ENCODE assay signal across 20 mouse cellular contexts in genomic region chr1:33869031-33869430, GRCm38 (mm10). TPM values are rescaled to one million over a fixed set of nuclear protein-coding genes. Genes with fewer than 3 reads are reported as not detected.
DNase-seq lines count a peak whose midpoint lies in the region; ATAC-seq and TF ChIP-seq lines count a peak whose summit lies in the region.
"Had no signal": no experiment of that assay in that cellular context is flagged by ENCODE, and none has a peak within 500 bp of the region (broad histone marks: within the 10 kb centered on the region; RNA-seq: fewer than 3 reads in every experiment).

No protein-coding gene starts in this region.

- ATAC-seq in intestine, postnatal 0 days: no peak
- ATAC-seq: activated CD4-positive, CD25-positive, alpha-beta regulatory T cell, adult 4 months; forebrain, embryonic 14.5 days; intestine, embryonic 15.5 days; Patski had no signal

- 83% methylated on average over 2 of the region's 2 CpGs for WGBS in intestine, postnatal 0 days

- no peak overlapping the region for H3K9ac ChIP-seq in intestine, postnatal 0 days (ENCODE audit: low read depth, low read length)
- H3K9ac ChIP-seq: embryonic facial prominence, embryonic 15.5 days; heart, embryonic 12.5 days; hindbrain, embryonic 14.5 days; intestine, embryonic 15.5 days had no signal

- H3K4me3 ChIP-seq in intestine, postnatal 0 days (ENCODE audit: low read depth, low read length): no peak overlapping the region
- H3K4me3 ChIP-seq: embryonic facial prominence, embryonic 15.5 days; erythroblast, embryonic 14.5 days; forebrain, embryonic 10.5 days; heart, embryonic 12.5 days; hindbrain, embryonic 10.5 days; intestine, embryonic 15.5 days had no signal

- H3K27me3 ChIP-seq in intestine, postnatal 0 days (replicated peaks; ENCODE audit: control insufficient read depth, insufficient read depth, low read length): no peaks in the 10 kb centered on the region
- H3K27me3 ChIP-seq: embryonic facial prominence, embryonic 15.5 days; heart, embryonic 12.5 days; intestine, embryonic 15.5 days; Patski had no signal

- H3K36me3 ChIP-seq in intestine, postnatal 0 days (ENCODE audit: control insufficient read depth, insufficient read depth): no peaks in the 10 kb centered on the region
- H3K36me3 ChIP-seq: embryonic facial prominence, embryonic 15.5 days; forebrain, embryonic 10.5 days; heart, embryonic 12.5 days; hindbrain, embryonic 10.5 days; intestine, embryonic 15.5 days had no signal

- no peaks in the 10 kb centered on the region for H3K9me3 ChIP-seq in intestine, postnatal 0 days (ENCODE audit: control insufficient read depth)
- H3K9me3 ChIP-seq: embryonic facial prominence, embryonic 15.5 days; forebrain, embryonic 10.5 days; heart, embryonic 12.5 days; hindbrain, embryonic 10.5 days; intestine, embryonic 15.5 days had no signal

- no peak for TF ChIP-seq CTCF in intestine, postnatal 0 days (IDR thresholded peaks at IDR 0.05; ENCODE audit: low read depth)

- H3K4me1 ChIP-seq in intestine, postnatal 0 days (replicated peaks; ENCODE audit: control insufficient read depth, insufficient read depth, low read length): no peaks in the 10 kb centered on the region
- H3K4me1 ChIP-seq: embryonic facial prominence, embryonic 15.5 days; forebrain, embryonic 10.5 days; heart, embryonic 12.5 days; hindbrain, embryonic 10.5 days; intestine, embryonic 15.5 days had no signal

- no peak overlapping the region for H3K27ac ChIP-seq in intestine, postnatal 0 days (ENCODE audit: low read depth, low read length)
- H3K27ac ChIP-seq: embryonic facial prominence, embryonic 15.5 days; forebrain, embryonic 10.5 days; hindbrain, embryonic 10.5 days; hindbrain, embryonic 14.5 days; intestine, embryonic 15.5 days had no signal

- peak; percentile 63 for DNase-seq in brain, adult 2 months (ENCODE audit: low read depth, low spot score)
- peak; percentile 32 to 50 for DNase-seq in cerebellum, adult 18-20 months
- peak; percentile 46 for DNase-seq in cerebellum, adult 9-11 months
- DNase-seq in cerebellum, postnatal 36 days: peak; percentile 48 to 50
- DNase-seq in MN1 (ENCODE audit: low spot score): no peak
- no peak for DNase-seq in frontal cortex, postnatal 36 days (ENCODE audit: low spot score in 2 of 2)
- DNase-seq: adrenal gland, postnatal 14 days; gastrocnemius, postnatal 25 days; kidney, adult 8-10 months had no signal

- no peak overlapping the region for H3K4me2 ChIP-seq in intestine, postnatal 0 days (replicated peaks; ENCODE audit: low read depth)
- H3K4me2 ChIP-seq: embryonic facial prominence, embryonic 15.5 days; heart, embryonic 12.5 days; hindbrain, embryonic 14.5 days; intestine, embryonic 15.5 days had no signal

RNA-seq across cellular contexts. Expression of gene Bend6, which starts 38.6 kb away (rescaled TPM):
- 0.33 and 0.35 TPM in 2 replicates for polyA plus RNA-seq in intestine, postnatal 0 days (2015; fragmentation: Nextera tagmentation; extraction: Ambion mirVana)
- polyA plus RNA-seq: erythroblast, embryonic 14.5 days had no signal

RNA-seq across cellular contexts. Expression of gene Dst, which starts 39.0 kb away (rescaled TPM):
- polyA plus RNA-seq in intestine, postnatal 0 days (2015; fragmentation: Nextera tagmentation; extraction: Ambion mirVana): 19.0 and 22.0 TPM in 2 replicates

RNA-seq across cellular contexts. Expression of gene Zfp451, which starts 54.6 kb away (rescaled TPM):
- 5.9 and 6.7 TPM in 2 replicates for polyA plus RNA-seq in intestine, postnatal 0 days (2015; fragmentation: Nextera tagmentation; extraction: Ambion mirVana)

Comparison
In these comparisons a context has a peak if more than half of its experiments do, and no peak if none do; other contexts are left out.
1. DNase-seq: peak in brain, adult 2 months (single experiment), cerebellum, adult 18-20 months (2 of 2), cerebellum, adult 9-11 months (single experiment) and cerebellum, postnatal 36 days (2 of 2); none in MN1 (single experiment) and frontal cortex, postnatal 36 days (0 of 2).